In genomic region chr7:80422759-80423480, GRCm38 (mm10) we compare ENCODE assay signal across 8 mouse cellular contexts. TPM values are rescaled to one million over a fixed set of nuclear protein-coding genes. Genes with fewer than 3 reads are reported as not detected.
DNase-seq lines count a peak whose midpoint lies in the region; ATAC-seq and TF ChIP-seq lines count a peak whose summit lies in the region.

No protein-coding gene starts in this region.

- TF ChIP-seq CTCF in layer of hippocampus, adult 2 months (conservative IDR thresholded peaks at IDR 0.05) = peak; percentile 35
- no peak for TF ChIP-seq CTCF in hindbrain, postnatal 0 days (IDR thresholded peaks at IDR 0.05; ENCODE audit: low read depth)

- H3K4me3 ChIP-seq in layer of hippocampus, adult 2 months = peak overlapping the region; percentile 32
- H3K4me3 ChIP-seq in hindbrain, postnatal 0 days (ENCODE audit: low read length) = 0 out of 2 replicates have a peak overlapping the region, but pooled peaks have one; percentile 3
- no peak overlapping the region for H3K4me3 ChIP-seq in liver, embryonic 16.5 days (ENCODE audit: low read depth, low read length)

- 0 out of 2 replicates have a peak, but pooled peaks cover 4% of the 10 kb centered on the region for H3K4me1 ChIP-seq in hindbrain, postnatal 0 days (ENCODE audit: insufficient read depth, low read length)
- peaks cover 11% of the 10 kb centered on the region for H3K4me1 ChIP-seq in liver, embryonic 16.5 days (ENCODE audit: control insufficient read depth, low read depth, low read length)

- H3K27ac ChIP-seq in layer of hippocampus, adult 2 months = no peak overlapping the region
- no peak overlapping the region for H3K27ac ChIP-seq in hindbrain, postnatal 0 days
- no peak overlapping the region for H3K27ac ChIP-seq in liver, embryonic 16.5 days (ENCODE audit: low read length)

- peak; percentile 53 to 58 for DNase-seq in layer of hippocampus, adult 2 months (ENCODE audit: low spot score in 2 of 2)
- DNase-seq in layer of hippocampus, adult 11-12 months (ENCODE audit: low spot score) = no peak
- DNase-seq in ES-CJ7 (ENCODE audit: low read depth, low spot score) = peak; percentile 39
- DNase-seq in cerebellum, postnatal 25 days = peak; percentile 77 to 87
- peak; percentile 56 for DNase-seq in hindbrain, postnatal 0 days (ENCODE audit: low spot score)
- DNase-seq in gastrocnemius, postnatal 36 days = no peak
- no peak for DNase-seq in urinary bladder, postnatal 4 days (ENCODE audit: low spot score in 2 of 2)

- 26% methylated on average over 20 of the region's 20 CpGs for WGBS in hindbrain, postnatal 0 days
- WGBS in liver, embryonic 16.5 days (ENCODE audit: insufficient replicate concordance) = 15% methylated on average over 20 of the region's 20 CpGs

- no peaks in the 10 kb centered on the region for H3K36me3 ChIP-seq in hindbrain, postnatal 0 days (ENCODE audit: insufficient read depth, low read length)
- no peaks in the 10 kb centered on the region for H3K36me3 ChIP-seq in liver, embryonic 16.5 days (ENCODE audit: control insufficient read depth, insufficient read depth)

- H3K9ac ChIP-seq in hindbrain, postnatal 0 days (replicated peaks; ENCODE audit: low read length) = no peak overlapping the region
- no peak overlapping the region for H3K9ac ChIP-seq in liver, embryonic 16.5 days (ENCODE audit: low read depth, low read length)

- H3K9me3 ChIP-seq in hindbrain, postnatal 0 days (ENCODE audit: low read length) = no peaks in the 10 kb centered on the region
- no peaks in the 10 kb centered on the region for H3K9me3 ChIP-seq in liver, embryonic 16.5 days (replicated peaks; ENCODE audit: control insufficient read depth, low read length)

- no peak for ATAC-seq in hindbrain, postnatal 0 days
- 0 out of 2 replicates have a peak, but pooled peaks have one; percentile 33 for ATAC-seq in liver, embryonic 16.5 days (ENCODE audit: low read depth)

- H3K27me3 ChIP-seq in hindbrain, postnatal 0 days (ENCODE audit: insufficient read depth, low read length) = no peaks in the 10 kb centered on the region
- no peaks in the 10 kb centered on the region for H3K27me3 ChIP-seq in liver, embryonic 16.5 days (ENCODE audit: control insufficient read depth, insufficient read depth, low read depth, low read length)

- H3K4me2 ChIP-seq in hindbrain, postnatal 0 days (ENCODE audit: low read depth, low read length) = peak overlapping the region; percentile 30; the same call in 1 of the 2 replicates
- peak overlapping the region; percentile 9 for H3K4me2 ChIP-seq in liver, embryonic 16.5 days (ENCODE audit: low read depth, low read length)

- intact Hi-C loops in gastrocnemius, postnatal 36 days (cut with DNase I) = no loop called here

RNA-seq across cellular contexts. Expression of gene Furin, which starts 17.7 kb away (rescaled TPM):
- 10 to 100 TPM; 39.4 to 40.6 TPM for total RNA-seq in layer of hippocampus, adult 2 months (2021)
- 25.4 and 25.9 TPM in 2 replicates for total RNA-seq in hindbrain, postnatal 0 days (2014; rRNA removed)
- 6.6 and 6.8 TPM in 2 replicates for polyA plus RNA-seq in hindbrain, postnatal 0 days (2015; fragmentation: Nextera tagmentation; extraction: Ambion mirVana)
- 5.6 and 6.2 TPM in 2 replicates for polyA plus RNA-seq in liver, embryonic 16.5 days (2015; fragmentation: Nextera tagmentation; extraction: Ambion mirVana)
- 10 to 100 TPM; 40.7 to 48.6 TPM for total RNA-seq in gastrocnemius, postnatal 36 days (2021)

RNA-seq across cellular contexts. Expression of gene Fes, which starts 35.2 kb away (rescaled TPM):
- total RNA-seq in layer of hippocampus, adult 2 months (2021) = 1 to 10 TPM; 5.0 to 5.7 TPM
- 10.3 and 16.1 TPM in 2 replicates for total RNA-seq in hindbrain, postnatal 0 days (2014; rRNA removed)
- 4.9 and 5.6 TPM in 2 replicates for polyA plus RNA-seq in hindbrain, postnatal 0 days (2015; fragmentation: Nextera tagmentation; extraction: Ambion mirVana)
- 16.5 and 18.2 TPM in 2 replicates for polyA plus RNA-seq in liver, embryonic 16.5 days (2015; fragmentation: Nextera tagmentation; extraction: Ambion mirVana)
- total RNA-seq in gastrocnemius, postnatal 36 days (2021) = 1 to 10 TPM; 3.5 to 5.2 TPM

RNA-seq across cellular contexts. Expression of gene Man2a2, which starts 51.7 kb away (rescaled TPM):
- 100 to 1,000 TPM; 169 to 178 TPM for total RNA-seq in layer of hippocampus, adult 2 months (2021)
- total RNA-seq in hindbrain, postnatal 0 days (2014; rRNA removed) = 55.5 and 61.3 TPM in 2 replicates
- polyA plus RNA-seq in hindbrain, postnatal 0 days (2015; fragmentation: Nextera tagmentation; extraction: Ambion mirVana) = 14.2 and 15.7 TPM in 2 replicates
- polyA plus RNA-seq in liver, embryonic 16.5 days (2015; fragmentation: Nextera tagmentation; extraction: Ambion mirVana) = 2.6 and 3.1 TPM in 2 replicates
- 100 to 1,000 TPM; 139 to 157 TPM for total RNA-seq in gastrocnemius, postnatal 36 days (2021)

Comparison
In these comparisons a context has a peak if more than half of its experiments do, and no peak if none do; other contexts are left out.
1. DNase-seq: peak in layer of hippocampus, adult 2 months (2 of 2), ES-CJ7 (single experiment), cerebellum, postnatal 25 days (2 of 2) and hindbrain, postnatal 0 days (single experiment); none in layer of hippocampus, adult 11-12 months (single experiment), gastrocnemius, postnatal 36 days (0 of 2) and urinary bladder, postnatal 4 days (0 of 2).